Mouse (Mus musculus): ENCODE results near the gene Scgb2b18.
"Not testable (repeated sequence)": the region's sequence is repeated elsewhere in the genome, so short reads cannot be mapped to it uniquely, and the experiment has no call there.

The Scgb2b18 gene

GRCm38 (mm10) chr7:33173764-33174163 lies at the start of gene Scgb2b18:
Scgb2b18 (minus strand) TSS chr7:33173864.
- not testable (repeated sequence) for DNase-seq

- DNase-seq = not testable (repeated sequence)
Observed at GRCm38 (mm10) chr7:33185268-33185667, 11.6 kb upstream of the Scgb2b18 start, which contains the start of gene Scgb1b18. Scgb1b18 (plus strand) TSS chr7:33185568.
